Mouse (Mus musculus): ENCODE measurements around the gene Gpr26.

Gene Gpr26

GRCm38 (mm10) chr7:132025591-132025990 lies 59.3 kb downstream of the Gpr26 start:
- no peak for DNase-seq (ENCODE audit: low spot score in 2 of 2)

GRCm38 (mm10) chr7:132026671-132027070 lies 60.4 kb downstream of the Gpr26 start:
- DNase-seq (ENCODE audit: low spot score in 2 of 2): no peak

GRCm38 (mm10) chr7:132031940-132032531 lies 65.8 kb downstream of the Gpr26 start:
- DNase-seq (ENCODE audit: low spot score in 2 of 2): no peak
